Mouse (Mus musculus): ENCODE measurements around the gene Sufu.
A peak's percentile ranks its signal among the peaks of the same experiment; 100 is the strongest.

The Sufu gene

GRCm38 (mm10) chr19:46434148-46434547, 37.5 kb downstream of the Sufu start:
- no peak for DNase-seq

- DNase-seq: no peak
Measured at GRCm38 (mm10) chr19:46434591-46434990, 37.9 kb downstream of the Sufu start.

GRCm38 (mm10) chr19:46435492-46435891, 38.8 kb downstream of the Sufu start:
- no peak for DNase-seq

GRCm38 (mm10) chr19:46443509-46443908, 46.8 kb downstream of the Sufu start:
- no peak for DNase-seq

- peak; percentile 66 to 68 for DNase-seq
Measured at GRCm38 (mm10) chr19:46444209-46444608, 47.5 kb downstream of the Sufu start.

- DNase-seq: no peak
Measured at GRCm38 (mm10) chr19:46445641-46446040, 48.9 kb downstream of the Sufu start.

GRCm38 (mm10) chr19:46446436-46447020, 49.8 kb downstream of the Sufu start:
- DNase-seq: no peak

- DNase-seq: no peak
Measured at GRCm38 (mm10) chr19:46447110-46447509, 50.4 kb downstream of the Sufu start.

GRCm38 (mm10) chr19:46447911-46448310, 51.2 kb downstream of the Sufu start:
- DNase-seq: no peak

- no peak for DNase-seq
Measured at GRCm38 (mm10) chr19:46449261-46450005, 52.7 kb downstream of the Sufu start.

- DNase-seq: peak; percentile 50 to 57
Measured at GRCm38 (mm10) chr19:46452052-46452827, 55.5 kb downstream of the Sufu start.

- no peak for DNase-seq
Measured at GRCm38 (mm10) chr19:46452916-46453315, 56.2 kb downstream of the Sufu start.

GRCm38 (mm10) chr19:46454126-46454880, 57.6 kb downstream of the Sufu start:
- no peak for DNase-seq

GRCm38 (mm10) chr19:46455032-46455431, 58.3 kb downstream of the Sufu start:
- no peak for DNase-seq

- DNase-seq: no peak
Measured at GRCm38 (mm10) chr19:46455556-46455955, 58.9 kb downstream of the Sufu start.

GRCm38 (mm10) chr19:46456018-46456735, 59.5 kb downstream of the Sufu start:
- no peak for DNase-seq

GRCm38 (mm10) chr19:46457798-46458197, 61.1 kb downstream of the Sufu start:
- no peak for DNase-seq

- DNase-seq: no peak
Measured at GRCm38 (mm10) chr19:46459256-46459655, 62.6 kb downstream of the Sufu start.

GRCm38 (mm10) chr19:46459889-46460288, 63.2 kb downstream of the Sufu start:
- no peak for DNase-seq

- no peak for DNase-seq
Measured at GRCm38 (mm10) chr19:46462574-46462973, 65.9 kb downstream of the Sufu start.

GRCm38 (mm10) chr19:46463446-46463845, 66.8 kb downstream of the Sufu start:
- no peak for DNase-seq

GRCm38 (mm10) chr19:46466160-46466559, 69.5 kb downstream of the Sufu start:
- DNase-seq: peak in 1 of 2 experiments; percentile 48

Data from thymus, postnatal 36 days (tissue).